Mouse (Mus musculus) ES-E14 (cell line): ENCODE results near the gene Tmem132c. TPM values are rescaled to one million over a fixed set of nuclear protein-coding genes. Genes with fewer than 3 reads are reported as not detected.
A peak's percentile ranks its signal among the peaks of the same experiment; 100 is the strongest.

Experiments
- DNase-seq: peaks from one replicate; pipeline ENCODE4 v3.0.0-alpha.2; 2013; ENCODE audit warnings: low read depth, low spot score
- H3K27ac ChIP-seq: 2 replicates; pipeline ENCODE4 v1.5.1; 2012; ENCODE audit warnings: low read depth, mild to moderate bottlenecking, low read length, moderate library complexity, mixed read lengths; ENCODE audit not compliant: poor library complexity, insufficient read depth, severe bottlenecking
- H3K36me3 ChIP-seq: 2 replicates; pipeline ENCODE4 v1.6.1; 2012; ENCODE audit warnings: mild to moderate bottlenecking, low read length, moderate library complexity, mixed read lengths; ENCODE audit not compliant: control insufficient read depth, poor library complexity, insufficient read depth, severe bottlenecking
- H3K4me1 ChIP-seq, 2 experiments: fragments of 150-350 bp in 1 of 2; sonication (generic) in 1 of 2; 2 replicates each; pipeline ENCODE4 v1.6.1; 2012; ENCODE audit warnings: low read length in 2 of 2, mild to moderate bottlenecking in 1 of 2, mixed read lengths in 1 of 2; ENCODE audit not compliant: control insufficient read depth in 2 of 2, insufficient read depth in 2 of 2, poor library complexity in 1 of 2
- H3K4me3 ChIP-seq, 2 experiments: fragments of 150-350 bp in 1 of 2; sonication (generic) in 1 of 2; 2 replicates each; pipeline ENCODE4 v1.5.1; 2012; ENCODE audit warnings: low read length in 2 of 2, low read depth in 1 of 2, mild to moderate bottlenecking in 1 of 2, mixed read lengths in 1 of 2; ENCODE audit not compliant: insufficient read depth in 1 of 2, poor library complexity in 1 of 2, severe bottlenecking in 1 of 2
- H3K9ac ChIP-seq: 2 replicates; pipeline ENCODE4 v1.6.1; 2012; ENCODE audit warnings: low read depth, mild to moderate bottlenecking, low read length, mixed read lengths; ENCODE audit not compliant: poor library complexity, insufficient read depth, severe bottlenecking
- H3K9me3 ChIP-seq: fragments of 150-350 bp; sonication (generic); 2 replicates; pipeline ENCODE4 v1.6.1; 2012; ENCODE audit warnings: low read depth, mild to moderate bottlenecking, low read length; ENCODE audit not compliant: control insufficient read depth, insufficient read depth
- CHD2 ChIP-seq: IDR thresholded peaks from 2 replicates; pipeline ENCODE4 v1.6.1; 2014; ENCODE audit warnings: mild to moderate bottlenecking, low read depth, low read length, inconsistent platforms
- HCFC1 ChIP-seq: IDR thresholded peaks from 2 replicates; pipeline ENCODE4 v1.6.1; 2012; ENCODE audit warnings: low read length, inconsistent platforms, borderline replicate concordance; ENCODE audit not compliant: insufficient read depth
- MAFK ChIP-seq: IDR thresholded peaks from 2 replicates; pipeline ENCODE4 v1.6.1; 2014; ENCODE audit warnings: mild to moderate bottlenecking, low read depth, low read length, inconsistent platforms; ENCODE audit not compliant: insufficient read depth
- ZC3H11A ChIP-seq: IDR thresholded peaks from 2 replicates; pipeline ENCODE4 v1.6.1; 2012; ENCODE audit warnings: low read depth, mild to moderate bottlenecking, inconsistent platforms, low read length, borderline replicate concordance
- ZNF384 ChIP-seq: IDR thresholded peaks from 2 replicates; pipeline ENCODE4 v1.6.1; 2012; ENCODE audit warnings: low read depth, low read length, inconsistent platforms
- in situ Hi-C, 2 experiments: fragments of 600-800 bp; cut with MboI; formaldehyde crosslinking; loops; one replicate each; pipeline ENCODE4 v1.15.1; 2025; ENCODE audit warnings: low sequenced_read_pairs in 2 of 2, inconsistent platforms in 1 of 2; ENCODE audit not compliant: unreplicated experiment in 2 of 2
- total RNA-seq: library from RNA; depleted of rRNA; stranded (reverse); fragments of 300-350 nt; gene quantifications from 2 replicates; pipeline ENCODE4 v1.2.3, GENCODE M21; 2012

Tmem132c gene
- total RNA-seq, 1 experiment = 0.71 TPM

DNA sequence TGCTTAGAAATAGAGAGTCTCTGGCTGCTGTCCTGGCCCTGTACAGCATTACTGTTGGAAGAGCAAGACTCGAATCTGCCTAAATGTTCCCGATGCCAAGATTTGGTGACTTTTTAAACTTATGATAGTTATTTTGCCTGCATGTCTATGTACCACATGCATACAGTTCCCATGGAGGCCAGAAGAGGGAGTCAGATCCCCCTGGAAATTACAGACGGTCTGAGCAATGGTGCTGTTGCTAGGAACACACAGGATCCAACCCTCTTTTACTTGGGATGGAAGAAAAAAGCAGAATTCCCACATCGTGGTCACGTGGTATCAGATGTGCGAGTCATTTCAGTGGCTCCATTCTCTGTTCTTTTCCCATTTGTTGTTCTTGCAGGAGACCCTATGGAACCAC, 351.2 kb downstream of the Tmem132c start:
- H3K4me3 ChIP-seq = no peak overlapping the region
- no peak overlapping the region for H3K27ac ChIP-seq
- H3K9me3 ChIP-seq = no peaks in the 10 kb centered on the region
- DNase-seq = no peak
- TF ChIP-seq CHD2 = no peak
- no peak for TF ChIP-seq ZNF384
- TF ChIP-seq HCFC1 = no peak
- TF ChIP-seq ZC3H11A = no peak
- TF ChIP-seq MAFK = no peak
- peaks cover 0 to 4% of the 10 kb centered on the region in 2 experiments; a peak in 1 of 4 replicates for H3K4me1 ChIP-seq
- H3K36me3 ChIP-seq = peaks cover 42% of the 10 kb centered on the region
- no peak overlapping the region for H3K9ac ChIP-seq
- in situ Hi-C loops = no loop called here

DNA sequence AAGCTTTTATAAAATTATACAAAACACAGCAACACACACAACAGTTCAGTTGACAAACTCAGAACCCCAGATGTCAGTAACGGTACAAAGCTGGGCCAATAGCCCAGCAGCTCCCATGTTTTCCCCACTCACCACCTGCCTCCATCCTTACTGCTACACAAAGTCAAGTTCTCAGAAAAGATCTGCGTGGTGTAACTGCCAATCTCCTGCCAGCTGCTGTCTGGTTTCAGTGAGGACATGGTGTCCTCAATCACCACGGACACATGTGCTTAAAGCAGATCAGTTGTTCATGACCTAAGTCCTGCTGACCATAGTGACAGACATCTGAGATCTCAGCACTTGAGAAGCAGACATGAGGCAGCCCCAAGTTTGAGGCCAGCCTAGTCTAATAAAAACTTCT, 354.1 kb downstream of the Tmem132c start:
- Histone ChIP-seq H3K9ac (no peak overlapping the region), H3K4me1 (peaks cover 0 to 4% of the 10 kb centered on the region in 2 experiments; a peak in 1 of 4 replicates), H3K9me3 (no peaks in the 10 kb centered on the region), H3K27ac (no peak overlapping the region), H3K36me3 (peaks cover 66% of the 10 kb centered on the region), H3K4me3 (no peak overlapping the region)
- TF ChIP-seq CHD2 = no peak
- TF ChIP-seq ZC3H11A = no peak
- TF ChIP-seq HCFC1 = no peak
- no peak for TF ChIP-seq MAFK
- no peak for TF ChIP-seq ZNF384
- in situ Hi-C loops = no loop called here
- no peak for DNase-seq

DNA sequence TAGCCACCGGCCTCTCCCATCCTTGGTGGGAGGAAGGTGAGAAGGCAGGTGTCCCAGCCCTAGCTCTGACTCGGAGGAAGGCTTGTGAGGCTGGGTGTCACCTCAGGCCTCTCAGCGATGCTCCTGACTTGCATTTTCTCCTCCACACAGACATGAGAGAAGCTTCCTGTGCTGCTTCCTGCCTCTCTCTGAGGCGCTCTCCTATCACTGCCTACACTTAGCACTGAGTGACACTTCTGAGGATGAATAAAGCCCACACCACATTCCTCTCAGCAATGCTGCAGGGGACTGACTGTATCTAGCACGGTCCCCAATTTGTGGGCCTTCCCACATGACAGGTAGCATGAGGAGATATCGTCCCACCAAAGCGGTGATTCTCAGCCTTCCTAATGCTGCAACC, 355.3 kb downstream of the Tmem132c start:
- in situ Hi-C loops = no loop called here
- no peak overlapping the region for H3K9ac ChIP-seq
- no peak for DNase-seq
- H3K4me3 ChIP-seq = no peak overlapping the region
- H3K9me3 ChIP-seq = no peaks in the 10 kb centered on the region
- peaks cover 73% of the 10 kb centered on the region for H3K36me3 ChIP-seq
- TF ChIP-seq ZNF384 (no peak), CHD2 (no peak)
- peaks cover 0 to 4% of the 10 kb centered on the region in 2 experiments; a peak in 1 of 4 replicates for H3K4me1 ChIP-seq
- no peak overlapping the region for H3K27ac ChIP-seq

DNA sequence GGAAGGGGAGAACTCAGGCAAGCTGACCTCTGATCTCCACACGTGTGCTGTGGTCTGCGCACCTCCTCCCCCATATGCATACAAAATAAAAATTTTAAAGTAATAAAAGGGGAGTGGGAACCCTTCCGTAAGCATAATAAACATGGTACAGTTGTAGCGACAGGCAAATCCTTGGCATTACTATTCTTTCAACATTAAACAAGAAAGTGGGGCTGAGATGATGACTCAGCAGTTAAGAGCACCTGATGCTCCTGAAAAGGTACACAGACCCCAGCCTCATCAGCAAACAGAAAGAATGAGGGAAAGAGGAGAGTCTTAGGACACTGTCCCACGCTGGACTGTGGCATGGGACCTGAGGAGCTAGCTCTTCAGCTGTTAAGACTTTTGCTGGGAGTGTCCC, 361.4 kb downstream of the Tmem132c start:
- Histone ChIP-seq H3K36me3 (peaks cover 65% of the 10 kb centered on the region), H3K9ac (no peak overlapping the region), H3K4me1 (peaks cover 0 to 3% of the 10 kb centered on the region in 2 experiments; a peak in 1 of 4 replicates), H3K4me3 (no peak overlapping the region), H3K9me3 (no peaks in the 10 kb centered on the region), H3K27ac (no peak overlapping the region)
- no peak for DNase-seq
- TF ChIP-seq MAFK (peak; percentile 81), ZC3H11A (no peak), HCFC1 (no peak), ZNF384 (no peak)
- in situ Hi-C loops = no loop called here

DNA sequence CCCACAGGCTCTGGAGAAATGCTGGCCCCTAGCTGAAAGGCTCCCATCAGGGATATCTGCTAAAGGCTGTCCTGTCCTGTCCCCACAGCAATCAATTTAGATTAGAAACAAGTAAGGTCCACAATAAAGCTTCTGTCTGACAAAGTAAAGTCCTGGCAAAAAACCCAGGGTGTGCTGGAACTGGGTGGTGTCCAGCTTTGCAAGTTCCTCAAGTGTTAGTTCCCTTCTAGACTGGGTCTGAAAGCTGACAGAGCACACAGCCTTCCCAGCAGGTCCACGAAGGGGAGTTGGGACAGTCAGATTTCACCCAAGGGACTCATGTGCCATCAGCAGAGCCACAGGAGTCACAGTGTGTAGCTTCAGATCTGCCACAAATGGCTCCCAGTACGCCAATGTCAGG, 365.9 kb downstream of the Tmem132c start:
- Histone ChIP-seq H3K9ac (no peak overlapping the region), H3K27ac (no peak overlapping the region), H3K9me3 (no peaks in the 10 kb centered on the region; the same call in 1 of the 2 replicates), H3K36me3 (peaks cover 40% of the 10 kb centered on the region), H3K4me1 (peaks cover 2 to 9% of the 10 kb centered on the region in 2 experiments; a peak in 1 of 4 replicates), H3K4me3 (no peak overlapping the region)
- in situ Hi-C loops = no loop called here
- TF ChIP-seq ZNF384 (no peak), ZC3H11A (no peak), HCFC1 (no peak), MAFK (no peak), CHD2 (no peak)
- no peak for DNase-seq
